Mouse (Mus musculus): Measurements from ENCODE around the gene Flnb.

Gene Flnb

DNA sequence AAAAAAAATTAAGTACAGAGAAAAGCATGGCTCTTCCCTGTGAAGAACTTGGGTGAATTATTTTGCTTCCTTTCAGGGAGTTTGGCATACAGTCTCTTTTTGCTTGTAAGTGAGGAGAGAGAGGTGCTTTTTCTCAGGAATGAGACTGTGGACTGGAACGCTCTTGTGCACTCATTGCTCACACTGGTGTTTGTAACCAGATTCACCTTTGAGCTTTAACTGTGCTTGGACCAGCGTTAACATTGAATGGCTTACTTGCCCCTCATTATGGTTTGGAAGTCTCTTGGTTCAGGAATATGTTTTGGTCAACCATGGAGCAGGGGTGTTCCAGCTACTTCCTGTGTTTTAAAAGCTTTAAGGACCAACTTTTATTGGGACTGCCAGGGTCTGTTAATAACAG is 11.4 kb downstream of the Flnb start:
- DNase-seq, result no peak

DNA sequence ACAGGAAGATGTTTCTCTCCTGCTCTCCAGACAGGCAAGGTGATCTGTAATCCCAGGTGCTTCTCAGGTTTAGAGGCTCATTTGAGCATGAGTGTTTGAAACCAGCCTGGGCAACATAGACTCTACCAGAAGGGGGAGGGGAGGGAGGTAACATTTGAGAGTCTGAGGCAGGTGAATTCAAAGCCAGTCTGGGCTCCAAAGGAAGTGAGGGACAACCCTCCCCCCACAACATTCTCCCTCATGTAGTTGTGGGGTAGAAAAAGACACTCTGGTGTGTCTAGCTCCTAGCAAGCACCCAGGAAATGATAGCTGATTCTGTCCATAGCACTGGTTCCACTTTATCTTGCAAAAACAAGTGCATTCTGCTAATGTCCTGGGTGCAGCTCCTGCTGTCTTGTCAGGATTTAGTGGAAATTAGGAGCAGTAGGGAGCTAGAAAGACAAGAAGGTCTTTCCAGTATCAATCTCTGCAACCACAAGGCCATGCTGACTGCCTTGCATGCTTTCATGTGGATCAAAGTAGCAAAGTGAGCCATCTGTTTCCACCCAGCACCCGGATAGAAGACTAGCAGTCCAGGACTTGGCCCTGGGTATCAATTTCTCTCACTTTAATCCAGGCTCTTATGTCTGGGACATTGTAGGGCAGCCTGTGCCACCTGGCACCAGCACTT is 14.1 kb downstream of the Flnb start:
- peak; percentile 15 for DNase-seq

GRCm38 (mm10) chr14:7832440-7832783 is 14.7 kb downstream of the Flnb start:
- no peak for DNase-seq

GRCm38 (mm10) chr14:7833458-7833857 is 15.7 kb downstream of the Flnb start:
- DNase-seq, result no peak

DNA sequence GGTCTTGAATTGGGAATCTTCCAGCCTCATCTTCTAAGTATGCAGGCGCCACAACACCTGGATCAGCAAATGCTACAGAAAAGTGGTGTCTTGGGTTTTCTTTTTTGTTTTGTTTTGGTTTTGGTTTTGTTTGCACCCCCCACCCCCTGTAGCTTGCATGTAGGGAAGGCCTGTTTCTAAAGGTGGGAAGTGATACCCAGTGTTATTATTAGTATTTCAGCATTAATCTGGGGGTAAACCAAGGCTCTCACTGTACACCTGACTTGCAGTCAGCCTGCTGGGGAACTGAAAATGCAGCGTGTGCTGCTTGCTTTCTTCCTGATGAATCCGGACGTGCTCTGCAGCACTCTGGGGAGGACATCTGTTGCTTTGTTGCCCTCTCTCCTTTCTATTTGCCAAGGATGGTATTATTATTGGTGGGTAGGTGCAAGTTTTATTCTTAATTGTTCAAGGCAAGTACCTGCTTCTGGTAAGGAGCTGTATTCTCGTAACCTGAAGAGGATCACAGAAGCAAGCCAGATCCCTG is 20.9 kb downstream of the Flnb start:
- no peak for DNase-seq

DNA sequence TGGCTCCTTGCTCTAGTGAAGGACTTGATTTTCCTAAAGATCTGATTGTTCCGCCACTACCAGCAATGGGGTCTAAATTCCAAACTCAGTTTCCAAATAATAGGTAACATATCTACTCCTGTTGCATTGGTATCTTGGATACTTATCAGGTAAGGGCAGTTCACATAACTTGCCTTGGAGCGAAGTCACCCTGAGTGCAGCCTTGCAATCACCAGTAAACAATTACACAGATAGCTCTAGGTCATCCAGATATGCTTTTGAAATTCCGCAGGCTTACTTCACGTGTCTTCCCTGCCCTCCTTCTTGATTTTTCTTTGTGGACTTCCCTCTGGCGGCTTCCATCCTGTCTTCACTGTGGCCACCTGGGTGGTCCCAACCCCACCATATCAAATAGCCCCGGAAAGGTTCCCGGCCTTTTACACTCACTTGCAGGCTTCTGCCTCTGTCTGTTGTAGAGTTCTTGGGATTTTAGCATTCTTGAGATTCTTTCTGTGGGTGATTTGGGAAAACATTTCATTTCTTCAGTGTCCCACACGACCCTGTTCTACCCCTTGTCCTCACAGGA is 22.3 kb downstream of the Flnb start:
- DNase-seq, result no peak

GRCm38 (mm10) chr14:7842631-7843332 is 25.0 kb downstream of the Flnb start:
- DNase-seq, result no peak

- no peak for DNase-seq
Measured at GRCm38 (mm10) chr14:7846696-7847095, 28.9 kb downstream of the Flnb start.

GRCm38 (mm10) chr14:7847746-7848232 is 30.0 kb downstream of the Flnb start:
- no peak for DNase-seq

DNA sequence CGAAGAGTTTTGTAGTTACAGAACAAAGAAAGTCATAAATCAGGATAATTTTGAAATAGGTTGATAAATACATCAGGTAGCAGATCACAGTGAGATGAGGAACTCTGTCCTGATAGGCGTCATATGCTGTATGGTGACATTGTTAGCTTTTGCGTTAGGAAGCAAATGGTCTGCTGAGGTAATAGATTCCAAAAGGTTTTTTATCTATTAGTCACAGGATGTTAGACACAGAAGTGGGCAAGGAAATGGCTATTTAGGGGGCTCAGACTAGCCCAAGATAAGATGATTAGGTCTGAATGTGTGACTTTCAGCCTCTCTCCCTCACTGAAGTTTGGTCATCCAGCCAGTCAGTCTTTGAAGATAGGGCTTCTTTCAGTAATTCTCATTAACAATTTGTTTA is 33.2 kb downstream of the Flnb start:
- DNase-seq, result no peak

DNA sequence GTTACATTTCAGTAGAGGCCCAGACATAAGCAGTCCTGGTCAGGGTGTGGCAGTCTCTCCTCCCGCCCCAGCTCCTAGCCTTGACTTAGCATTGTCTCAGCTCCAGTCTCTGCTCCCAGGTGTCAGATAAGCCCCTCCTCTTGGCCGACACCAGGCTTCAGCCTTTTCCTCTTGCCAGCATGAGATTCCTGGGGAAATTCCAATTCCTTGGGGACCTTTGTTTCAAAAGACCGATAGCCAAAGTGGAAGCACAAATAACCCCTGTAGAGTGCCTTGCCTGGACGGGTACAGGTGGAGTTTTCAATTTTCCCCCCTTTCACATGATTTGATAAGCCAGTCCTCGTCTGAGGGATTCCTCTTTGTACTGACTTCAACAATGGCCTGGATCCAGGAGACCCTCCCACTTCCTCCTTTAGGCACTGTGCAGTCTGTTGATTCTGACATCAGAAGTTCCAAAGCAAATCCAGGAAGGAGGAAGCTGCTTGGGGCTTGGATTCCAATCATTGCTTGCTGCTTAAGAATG is 33.8 kb downstream of the Flnb start:
- DNase-seq, result no peak

DNA sequence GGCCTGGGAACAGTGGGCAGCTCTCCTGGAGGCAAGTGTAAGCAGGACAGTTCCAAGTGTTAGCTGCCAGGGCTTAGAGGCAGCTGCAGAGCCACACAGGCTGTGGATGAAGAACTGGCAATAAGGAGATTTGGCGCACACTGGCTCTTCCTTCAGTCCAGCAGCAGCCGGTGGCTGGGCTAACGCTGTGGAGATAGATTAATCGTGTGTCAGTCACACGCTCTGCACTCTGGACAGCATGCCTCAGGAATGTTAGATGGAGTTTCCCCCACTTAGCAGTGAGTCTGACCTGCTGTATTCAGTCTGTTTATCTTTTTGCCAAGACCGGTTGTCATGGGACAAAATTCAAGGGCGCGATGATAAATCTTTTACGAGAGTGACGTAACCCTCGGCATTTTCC is 35.9 kb downstream of the Flnb start:
- no peak for DNase-seq

GRCm38 (mm10) chr14:7854366-7854765 is 36.6 kb downstream of the Flnb start:
- DNase-seq, result no peak

GRCm38 (mm10) chr14:7855101-7855500 is 37.3 kb downstream of the Flnb start:
- DNase-seq, result no peak

DNA sequence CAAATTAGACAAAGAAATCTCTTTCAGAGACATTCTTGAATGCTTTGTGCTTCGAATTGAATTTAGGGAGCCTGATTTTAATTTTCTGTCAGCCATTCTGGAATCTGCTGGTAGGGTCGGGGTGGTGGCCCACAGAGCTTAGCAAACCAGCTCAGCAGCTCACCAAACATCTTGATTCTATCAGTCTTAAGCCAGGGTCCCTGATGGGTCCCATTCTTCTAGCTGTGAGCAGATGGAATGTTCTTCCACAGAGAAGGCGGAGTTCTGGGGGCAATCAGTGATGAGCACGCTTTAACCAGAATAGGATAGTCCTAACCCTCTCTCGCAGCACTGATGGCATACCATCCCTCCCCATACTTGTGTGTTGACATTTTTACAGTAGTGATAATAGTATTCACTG is 37.7 kb downstream of the Flnb start:
- DNase-seq, result no peak

- no peak for DNase-seq
Measured at GRCm38 (mm10) chr14:7856348-7856747, 38.6 kb downstream of the Flnb start.

GRCm38 (mm10) chr14:7857835-7858234 is 40.1 kb downstream of the Flnb start:
- DNase-seq, result no peak

- no peak for DNase-seq
Measured at GRCm38 (mm10) chr14:7858430-7858829, 40.7 kb downstream of the Flnb start.

GRCm38 (mm10) chr14:7860525-7861154 is 42.9 kb downstream of the Flnb start:
- no peak for DNase-seq

DNA sequence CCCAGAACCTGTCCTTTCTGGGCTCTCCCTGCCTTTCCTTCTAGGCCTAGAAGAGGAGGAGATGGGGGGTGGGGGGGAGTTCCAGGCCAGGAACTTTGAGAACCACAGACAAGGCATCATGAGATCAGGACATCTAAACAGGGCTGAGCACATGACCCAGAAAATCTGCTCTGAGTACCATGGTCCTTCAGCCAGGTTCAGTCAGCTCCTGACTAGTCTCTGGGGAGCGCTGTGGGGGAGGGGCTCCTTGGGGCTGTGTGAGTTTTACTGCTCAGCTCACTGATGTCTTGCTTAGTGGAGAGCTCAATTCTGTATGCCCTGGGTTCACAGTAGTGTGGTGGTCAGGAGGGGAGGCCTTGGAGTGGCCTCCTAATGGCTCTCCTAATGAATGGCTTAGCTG is 43.5 kb downstream of the Flnb start:
- no peak for DNase-seq

GRCm38 (mm10) chr14:7862226-7862625 is 44.5 kb downstream of the Flnb start:
- no peak for DNase-seq

- DNase-seq, result no peak
Measured at GRCm38 (mm10) chr14:7863199-7863598, 45.4 kb downstream of the Flnb start.

GRCm38 (mm10) chr14:7863871-7864505 is 46.2 kb downstream of the Flnb start:
- DNase-seq, result no peak
